Mouse (Mus musculus) CD8-positive naive resting alpha-beta T cell, adult 2 months (primary cell): Measurements from ENCODE around the gene Olfr645.

ENCODE experiments used
- DNase-seq, 2 experiments: peaks; one replicate each; pipeline ENCODE4 v3.0.0; 2022; ENCODE audit warnings: low read depth in 2 of 2, low spot score in 2 of 2

The Olfr645 gene

DNA sequence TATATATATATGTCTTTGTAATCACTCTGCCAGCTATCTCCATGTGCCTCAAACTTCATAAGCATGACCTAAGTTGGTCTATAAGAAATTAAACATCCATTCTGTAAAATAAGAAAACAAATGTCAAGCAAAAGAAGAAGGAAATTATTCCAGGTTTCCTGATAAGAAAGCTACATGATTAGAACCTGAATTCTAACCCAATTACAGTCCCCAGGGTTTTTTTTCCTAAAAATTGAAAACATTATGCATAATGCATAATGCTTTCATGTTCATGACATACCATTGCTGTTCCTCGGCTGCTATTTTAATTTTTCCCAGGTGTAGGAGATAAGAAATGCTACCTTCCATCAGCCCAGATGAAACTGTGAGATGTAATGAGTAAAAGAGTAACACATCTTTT, at the start of gene Olfr645:
Gene Olfr645 (minus strand): TSS at position 101 of the 400 bp plus-strand sequence.
- no peak for DNase-seq

DNA sequence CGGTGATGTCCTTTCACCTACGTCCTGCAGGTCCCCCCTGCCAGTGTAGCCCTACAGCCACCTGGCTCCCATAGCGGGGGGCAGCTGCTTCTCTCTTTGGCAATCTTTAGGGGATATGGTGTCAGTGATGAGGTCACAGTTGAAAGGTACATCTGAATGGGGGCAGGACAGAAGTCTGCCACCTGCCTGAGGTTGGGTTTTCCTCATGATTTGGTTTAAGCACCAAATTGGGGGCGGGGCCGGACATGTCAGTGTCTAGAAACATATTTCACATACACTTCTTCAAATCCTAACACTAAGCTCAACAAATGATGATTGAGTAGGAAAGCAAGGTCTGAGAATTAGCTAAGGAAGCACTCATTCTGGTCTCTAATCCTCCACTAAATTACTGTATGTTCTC, 44.5 kb upstream of the Olfr645 start, which contains the start of gene Ubqln5:
Gene Ubqln5 (minus strand): TSS at position 101 of the 400 bp plus-strand sequence.
- DNase-seq: no peak

DNA sequence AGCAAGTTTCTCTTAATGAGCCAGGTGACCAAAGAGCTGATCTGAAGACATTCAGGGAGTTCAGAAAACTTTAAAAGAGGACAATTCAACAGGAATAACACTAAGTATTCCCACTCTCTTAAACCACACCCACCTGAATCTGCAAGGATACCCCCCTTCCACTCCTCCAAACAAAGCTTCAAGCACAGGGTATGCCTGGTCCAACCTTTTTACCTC, 19.4 kb upstream of the Olfr645 start, which contains the start of gene Olfr646:
Gene Olfr646 (plus strand): TSS at position 117 of the 216 bp plus-strand sequence.
- no peak for DNase-seq

DNA sequence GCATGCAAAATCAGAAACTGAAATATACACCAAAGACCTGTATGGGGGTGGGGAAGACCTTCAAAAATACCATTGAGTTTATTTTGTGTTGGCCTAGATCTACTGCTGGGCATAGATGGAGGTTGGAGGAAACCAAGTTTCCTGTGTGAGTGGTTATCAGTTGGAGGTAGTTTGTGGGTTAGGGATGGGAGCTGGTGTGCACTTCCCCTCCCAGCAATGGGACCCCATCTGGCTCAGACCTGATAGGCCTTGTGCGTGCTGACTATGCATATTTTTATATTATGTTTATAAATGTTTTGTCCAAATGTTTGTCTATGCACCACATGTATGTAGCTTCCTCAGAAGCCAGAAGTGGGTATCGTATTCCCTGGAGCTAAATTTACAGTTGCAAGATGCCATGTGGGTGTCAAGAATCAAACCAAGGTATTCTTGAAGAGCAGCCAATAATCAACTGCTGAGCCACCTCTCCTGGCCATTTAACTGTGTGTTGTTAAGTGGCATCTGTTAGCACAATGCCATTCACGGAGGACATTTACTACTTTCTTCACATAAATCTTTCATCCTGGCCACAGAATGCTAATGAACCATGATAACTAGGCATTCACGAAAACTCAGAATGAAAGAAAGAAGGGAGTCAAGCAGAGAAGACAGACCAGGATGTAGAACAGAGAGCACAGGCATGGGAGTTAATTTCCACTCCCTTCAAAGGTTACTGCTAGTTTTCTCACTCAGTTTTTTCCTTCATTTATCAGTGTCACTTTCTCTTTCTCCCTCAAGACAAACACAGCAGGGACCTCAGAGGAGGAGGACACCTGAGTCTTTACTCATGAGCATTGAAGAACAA, 18.9 kb upstream of the Olfr645 start:
- no peak for DNase-seq

DNA sequence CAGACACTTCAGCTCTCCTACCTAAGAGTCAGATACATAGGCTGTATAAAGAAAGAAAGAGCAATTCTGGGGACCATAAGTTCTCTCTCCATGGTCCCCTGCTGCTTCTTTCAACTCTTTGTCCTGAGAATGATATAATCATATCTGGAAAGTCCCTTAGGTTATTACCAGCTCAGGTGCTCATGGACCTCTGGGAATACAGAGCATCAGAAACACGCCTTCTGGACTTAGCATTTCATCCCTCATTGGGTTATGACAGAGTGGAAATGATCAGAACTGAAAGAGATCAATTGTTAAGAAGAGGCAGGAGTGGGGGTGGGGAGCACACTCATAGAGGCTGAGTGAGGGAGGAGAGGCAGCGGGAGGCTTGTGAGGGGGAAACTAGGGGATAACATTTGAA, 13.5 kb downstream of the Olfr645 start, which contains the start of gene Olfr644:
Gene Olfr644 (minus strand): TSS at position 101 of the 400 bp plus-strand sequence.
- DNase-seq: no peak

DNA sequence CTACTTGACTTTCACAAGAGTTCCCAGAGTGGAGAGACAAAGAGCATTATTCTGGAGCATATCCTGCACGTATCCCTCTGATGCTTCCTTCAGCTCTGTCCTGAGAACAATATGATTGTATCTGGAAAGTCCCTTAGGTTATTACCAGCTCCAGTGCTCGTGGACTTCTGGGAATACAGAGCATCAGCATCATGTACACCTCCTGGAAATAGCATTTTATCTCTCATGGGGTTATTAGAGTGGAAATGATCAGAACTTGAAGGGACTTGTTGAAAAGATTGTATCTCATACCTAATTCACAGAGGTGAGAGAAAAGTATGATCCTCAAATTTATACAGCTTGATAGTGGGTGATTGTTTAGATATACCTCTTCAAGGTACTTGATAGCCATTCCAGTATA, 23.9 kb downstream of the Olfr645 start, which contains the start of gene 4930516K23Rik:
Gene 4930516K23Rik (minus strand): TSS at position 101 of the 400 bp plus-strand sequence.
- DNase-seq: no peak

DNA sequence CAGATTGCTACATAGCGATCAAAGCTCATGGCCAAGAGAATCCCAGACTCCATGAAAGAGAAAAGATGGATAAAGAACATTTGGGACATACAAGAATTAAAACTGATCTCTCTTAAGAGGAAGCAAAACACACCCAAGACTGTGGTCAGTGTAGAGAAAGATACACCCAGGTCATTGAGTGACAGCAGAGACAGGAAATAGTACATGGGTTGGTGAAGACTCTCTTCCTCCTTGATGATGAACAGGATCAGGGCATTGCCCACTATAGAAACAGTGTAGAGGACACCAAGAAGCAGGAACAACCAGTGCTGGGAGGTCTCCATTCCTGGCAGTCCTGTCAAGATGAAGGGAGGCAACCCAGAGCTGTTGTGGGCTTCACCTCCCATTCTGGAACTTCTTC, 26.1 kb downstream of the Olfr645 start:
- DNase-seq: no peak

DNA sequence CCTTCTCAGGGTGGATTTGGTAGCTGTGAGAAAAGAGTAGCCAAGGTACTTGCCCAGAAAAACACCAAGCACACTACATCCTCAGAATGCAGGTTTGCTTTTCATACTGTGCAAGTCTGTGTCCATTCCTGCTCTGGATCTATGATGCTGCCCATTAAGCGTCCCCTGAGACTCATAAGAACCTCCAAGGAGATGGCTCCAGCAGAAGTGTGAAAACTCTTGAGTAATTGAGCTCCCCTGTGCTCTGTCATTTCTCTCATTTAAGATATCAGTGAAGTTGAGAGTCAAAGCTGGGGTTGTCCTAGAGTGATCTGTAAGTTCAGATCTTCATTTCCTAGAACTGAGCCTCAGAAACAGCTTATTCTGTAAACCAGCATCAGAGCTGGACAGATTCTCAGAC, 32.7 kb downstream of the Olfr645 start, which contains the start of gene Olfr642:
Gene Olfr642 (minus strand): TSS at position 101 of the 400 bp plus-strand sequence.
- DNase-seq: no peak

DNA sequence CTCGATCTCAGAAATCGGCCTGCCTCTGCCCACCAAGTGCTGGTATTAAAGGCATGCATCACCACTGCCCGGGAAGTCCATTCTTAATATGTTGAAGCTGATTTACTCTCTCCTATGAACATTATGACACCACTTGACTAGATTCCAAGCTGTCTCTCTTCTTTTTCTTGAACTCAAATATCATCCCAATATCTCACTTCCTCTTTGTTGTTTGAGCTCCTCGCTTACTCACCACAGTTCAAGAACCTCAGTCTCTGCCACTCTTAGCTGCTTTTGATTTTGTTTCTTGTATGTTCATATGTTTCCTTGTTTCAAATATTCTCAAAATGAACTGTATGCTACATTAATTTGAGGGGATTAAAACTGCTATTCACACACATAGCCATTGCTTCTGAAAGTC, 34.5 kb downstream of the Olfr645 start:
- DNase-seq: no peak

DNA sequence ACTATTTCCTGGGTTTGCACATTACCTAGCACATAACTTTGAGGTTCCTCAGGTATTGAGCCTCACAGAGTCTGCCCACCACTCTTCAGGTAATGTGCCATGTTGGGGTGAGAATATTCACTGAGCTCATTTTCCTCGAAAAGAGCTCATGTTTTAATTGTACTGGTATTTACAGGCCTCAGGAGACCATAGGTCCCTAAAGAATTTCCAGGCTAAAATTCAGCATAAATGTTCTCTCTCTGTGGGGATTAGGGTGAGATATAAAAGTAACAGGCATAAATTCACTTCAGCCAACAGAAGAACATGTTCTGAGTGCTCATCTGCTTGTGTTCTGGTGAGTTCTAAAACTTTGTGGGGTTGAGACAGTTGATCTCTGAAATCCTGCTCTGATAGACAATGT, 50.1 kb downstream of the Olfr645 start, which contains the start of gene Olfr641:
Gene Olfr641 (plus strand): TSS at position 301 of the 400 bp plus-strand sequence.
- no peak for DNase-seq
